Mouse (Mus musculus) hindbrain, postnatal 0 days (tissue): ENCODE data around the gene Ceacam19. TPM values are rescaled to one million over a fixed set of nuclear protein-coding genes. Genes with fewer than 3 reads are reported as not detected.

Experiments used
- ATAC-seq: fragments of 200-750 bp; cut with Nextera tagmentation; 2 replicates; pipeline ENCODE4 v1.8.0; 2017; ENCODE audit warnings: mild to moderate bottlenecking, moderate TSS enrichment, moderate library complexity
- DNase-seq: peaks from one replicate; pipeline ENCODE4 v3.0.0-alpha.2; 2015; ENCODE audit warnings: low spot score
- H3K27ac ChIP-seq: fragments of 300-500 bp; sonication (generic); 2 replicates; pipeline ENCODE4 v1.5.1; 2014; ENCODE audit warnings: mild to moderate bottlenecking
- H3K27me3 ChIP-seq: fragments of 300-500 bp; sonication (generic); 2 replicates; pipeline ENCODE4 v1.6.1; 2014; ENCODE audit warnings: low read length, mixed read lengths; ENCODE audit not compliant: insufficient read depth
- H3K36me3 ChIP-seq: fragments of 300-500 bp; sonication (generic); 2 replicates; pipeline ENCODE4 v1.6.1; 2014; ENCODE audit warnings: low read length, mixed read lengths; ENCODE audit not compliant: insufficient read depth
- H3K4me1 ChIP-seq: fragments of 300-500 bp; sonication (generic); 2 replicates; pipeline ENCODE4 v1.6.1; 2014; ENCODE audit warnings: antibody characterized with exemption, low read length, mixed read lengths; ENCODE audit not compliant: insufficient read depth
- H3K4me2 ChIP-seq: fragments of 300-500 bp; sonication (generic); 2 replicates; pipeline ENCODE4 v1.6.1; 2014; ENCODE audit warnings: low read depth, mild to moderate bottlenecking, low read length, moderate library complexity, mixed read lengths
- H3K4me3 ChIP-seq: fragments of 300-500 bp; sonication (generic); 2 replicates; pipeline ENCODE4 v1.5.1; 2014; ENCODE audit warnings: low read length
- H3K9ac ChIP-seq: fragments of 300-500 bp; sonication (generic); replicated peaks from 2 replicates; pipeline ENCODE4 v1.6.1; 2014; ENCODE audit warnings: mild to moderate bottlenecking, low read length, moderate library complexity, mixed read lengths
- H3K9me3 ChIP-seq: fragments of 300-500 bp; sonication (generic); 2 replicates; pipeline ENCODE4 v1.6.1; 2016; ENCODE audit warnings: low read length, mixed read lengths
- CTCF ChIP-seq: IDR thresholded peaks from 2 replicates; pipeline ENCODE4 v1.5.1; 2016; ENCODE audit warnings: antibody characterized with exemption, control low read depth, low read depth
- WGBS: fragments of 180-500 bp; shearing (Covaris S2); extraction: QIAGEN DNeasy Blood & Tissue Kit; methylation state at CpG from one replicate; pipeline ENCODE4 v1.1.7; 2014; 5-methylcytosine and 5-hydroxymethylcytosine counted together
- polyA plus RNA-seq: library from polyadenylated mRNA; unstranded; fragments of >200 nt; fragmentation: Nextera tagmentation; extraction: Ambion mirVana; gene quantifications from 2 replicates; pipeline ENCODE4 v1.2.1, GENCODE M21; 2015
- total RNA-seq: library from RNA; depleted of rRNA; stranded (reverse); fragments of >200 nt; gene quantifications from 2 replicates; pipeline ENCODE4 v1.2.3, GENCODE M21; 2014

Gene Ceacam19
- total and polyA plus RNA-seq, 2 experiments from 2014 or later, result not detected

- 48% methylated on average over 5 of the region's 5 CpGs for WGBS
- Histone ChIP-seq H3K27me3 (no peaks in the 10 kb centered on the region), H3K4me3 (no peak overlapping the region), H3K27ac (no peak overlapping the region), H3K9ac (no peak overlapping the region), H3K9me3 (no peaks in the 10 kb centered on the region), H3K4me1 (no peaks in the 10 kb centered on the region), H3K4me2 (no peak overlapping the region), H3K36me3 (no peaks in the 10 kb centered on the region)
- no peak for TF ChIP-seq CTCF
- DNase-seq, result no peak
- ATAC-seq, result no peak
Observed at GRCm38 (mm10) chr7:19928486-19928885, 40.7 kb upstream of the Ceacam19 start.

- TF ChIP-seq CTCF, result no peak
- Histone ChIP-seq H3K4me3 (no peak overlapping the region), H3K9ac (no peak overlapping the region), H3K9me3 (no peaks in the 10 kb centered on the region), H3K4me2 (no peak overlapping the region), H3K27ac (no peak overlapping the region), H3K27me3 (no peaks in the 10 kb centered on the region), H3K36me3 (no peaks in the 10 kb centered on the region), H3K4me1 (no peaks in the 10 kb centered on the region)
- ATAC-seq (no peak), DNase-seq (no peak)
- 74% methylated on average over 2 of the region's 2 CpGs for WGBS
Observed at GRCm38 (mm10) chr7:19926849-19927480, 39.2 kb upstream of the Ceacam19 start.

DNA sequence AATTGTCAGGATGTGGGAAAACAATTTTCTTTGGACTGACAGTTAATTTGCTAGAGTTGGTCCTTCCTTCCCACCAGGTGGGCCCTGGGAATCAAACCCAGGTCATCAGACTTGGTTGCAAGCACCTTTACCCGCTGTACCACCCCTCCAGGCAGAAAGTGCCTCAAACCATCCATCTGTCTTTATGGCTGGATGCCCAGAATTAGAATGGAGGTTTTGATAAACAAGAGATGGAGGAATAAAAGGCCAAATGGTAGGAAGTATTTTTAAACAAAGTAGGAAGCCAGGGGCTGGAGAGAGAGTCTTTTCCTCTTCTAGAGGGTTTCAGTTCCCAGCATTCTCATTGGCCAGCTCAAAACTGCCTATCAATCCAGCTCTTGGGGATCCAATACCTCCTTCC is 37.6 kb upstream of the Ceacam19 start:
- H3K9me3 ChIP-seq, result no peaks in the 10 kb centered on the region
- no peak overlapping the region for H3K4me3 ChIP-seq
- H3K27ac ChIP-seq, result no peak overlapping the region
- no peak overlapping the region for H3K4me2 ChIP-seq
- 57% methylated on average over 1 of the region's 1 CpGs for WGBS
- ATAC-seq (no peak), DNase-seq (no peak)
- H3K9ac ChIP-seq, result no peak overlapping the region
- no peak for TF ChIP-seq CTCF
- no peaks in the 10 kb centered on the region for H3K4me1 ChIP-seq
- no peaks in the 10 kb centered on the region for H3K27me3 ChIP-seq
- H3K36me3 ChIP-seq, result no peaks in the 10 kb centered on the region

GRCm38 (mm10) chr7:19923797-19924196 is 36.0 kb upstream of the Ceacam19 start:
- no peak for TF ChIP-seq CTCF
- Histone ChIP-seq H3K9ac (no peak overlapping the region), H3K4me2 (no peak overlapping the region), H3K27me3 (no peaks in the 10 kb centered on the region), H3K4me1 (no peaks in the 10 kb centered on the region), H3K9me3 (no peaks in the 10 kb centered on the region), H3K4me3 (no peak overlapping the region), H3K27ac (no peak overlapping the region), H3K36me3 (no peaks in the 10 kb centered on the region)
- ATAC-seq (no peak), DNase-seq (peak; percentile 30)
- 11% methylated on average over 13 of the region's 15 CpGs for WGBS

DNA sequence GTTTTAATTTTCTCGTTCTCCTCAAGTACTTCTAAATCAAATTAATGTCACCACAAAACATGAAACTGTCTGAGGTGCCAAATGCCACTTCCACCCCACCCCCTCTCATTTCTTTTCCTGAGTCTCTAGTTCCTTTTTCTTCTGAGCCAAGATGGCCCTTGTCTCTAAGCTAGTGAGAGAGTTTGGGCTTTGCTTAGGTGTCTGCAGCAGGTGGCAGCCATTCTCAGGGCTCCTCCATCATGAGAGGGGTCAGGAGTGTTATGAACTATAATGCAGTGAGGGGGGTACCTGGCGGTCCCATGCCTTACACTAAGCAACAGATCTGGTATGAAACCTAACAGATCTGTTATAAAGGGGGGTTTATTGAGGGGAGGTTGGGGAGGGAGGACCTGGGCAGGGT is 35.6 kb upstream of the Ceacam19 start:
- WGBS, result 45% methylated on average over 2 of the region's 2 CpGs
- Histone ChIP-seq H3K27me3 (no peaks in the 10 kb centered on the region), H3K9me3 (no peaks in the 10 kb centered on the region), H3K36me3 (no peaks in the 10 kb centered on the region), H3K4me1 (no peaks in the 10 kb centered on the region), H3K4me2 (no peak overlapping the region), H3K27ac (no peak overlapping the region), H3K4me3 (no peak overlapping the region), H3K9ac (no peak overlapping the region)
- TF ChIP-seq CTCF, result no peak
- ATAC-seq (no peak), DNase-seq (no peak)

- peak; percentile 85 for ATAC-seq
Observed at GRCm38 (mm10) chr7:19920506-19921261, 32.9 kb upstream of the Ceacam19 start, which contains the start of gene Pvr. Gene Pvr, minus strand, starts transcription at chr7:19921160.

DNA sequence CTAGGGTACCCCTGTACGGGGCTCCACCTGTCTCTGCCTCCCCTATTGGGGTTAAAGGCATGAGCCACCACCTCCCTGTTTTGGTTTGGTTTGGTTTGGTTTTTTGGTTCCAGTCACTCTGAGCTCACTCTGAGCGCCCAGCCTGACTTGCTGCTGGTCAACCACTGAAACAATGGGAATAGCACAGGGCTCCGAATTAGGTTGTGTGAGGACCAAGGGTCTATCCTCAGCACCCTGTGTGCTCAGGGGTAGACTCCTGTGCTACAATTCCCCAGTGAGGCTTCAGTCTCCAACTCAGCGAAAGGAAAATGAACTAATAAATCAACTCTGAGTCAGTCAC is 32.4 kb upstream of the Ceacam19 start:
- peak overlapping the region; percentile 95; the same call in 1 of the 2 replicates for H3K27ac ChIP-seq
- WGBS, result 31% methylated on average over 4 of the region's 4 CpGs
- TF ChIP-seq CTCF, result no peak

More at GRCm38 (mm10) chr7:19920506-19921261, 32.9 kb upstream of the Ceacam19 start, which contains the start of gene Pvr:
- no peaks in the 10 kb centered on the region for H3K27me3 ChIP-seq
- H3K4me3 ChIP-seq, result peak within 1 kb of the TSS; percentile 73
- TF ChIP-seq CTCF, result peak; percentile 39
- H3K4me1 ChIP-seq, result no peaks in the 10 kb centered on the region
- peak within 1 kb of the TSS; percentile 95 for H3K27ac ChIP-seq
- under 1% methylated on average over 60 of the region's 60 CpGs for WGBS
- H3K9me3 ChIP-seq, result no peaks in the 10 kb centered on the region
- peak; percentile 86 for DNase-seq
- peak within 1 kb of the TSS; percentile 68 for H3K4me2 ChIP-seq
- no peaks in the 10 kb centered on the region; the same call in 1 of the 2 replicates for H3K36me3 ChIP-seq
- H3K9ac ChIP-seq, result peak within 1 kb of the TSS; percentile 78

More for the DNA sequence above, 32.4 kb upstream of the Ceacam19 start:
- no peak for ATAC-seq
- H3K4me2 ChIP-seq, result peak overlapping the region; percentile 68
- H3K27me3 ChIP-seq, result no peaks in the 10 kb centered on the region
- H3K9me3 ChIP-seq, result no peaks in the 10 kb centered on the region
- no peak for DNase-seq
- H3K4me3 ChIP-seq, result peak overlapping the region; percentile 73
- H3K4me1 ChIP-seq, result no peaks in the 10 kb centered on the region
- peak overlapping the region; percentile 78; the same call in 1 of the 2 replicates for H3K9ac ChIP-seq
- H3K36me3 ChIP-seq, result no peaks in the 10 kb centered on the region; the same call in 1 of the 2 replicates
